Mouse (Mus musculus) stomach, embryonic 15.5 days (tissue): ENCODE data around the gene Cpne5. TPM values are rescaled to one million over a fixed set of nuclear protein-coding genes. Genes with fewer than 3 reads are reported as not detected.

Experiments used
- ATAC-seq: fragments of 200-750 bp; cut with Nextera tagmentation; 2 replicates; pipeline ENCODE4 v1.8.0; 2017; ENCODE audit warnings: low read depth, moderate number of reproducible peaks, moderate TSS enrichment; ENCODE audit not compliant: insufficient read depth, low FRiP score
- H3K27ac ChIP-seq: fragments of 300-500 bp; sonication (generic); 2 replicates; pipeline ENCODE4 v1.5.1; 2015; ENCODE audit warnings: mild to moderate bottlenecking, inconsistent platforms
- H3K27me3 ChIP-seq: fragments of 300-500 bp; sonication (generic); replicated peaks from 2 replicates; pipeline ENCODE4 v1.6.1; 2015; ENCODE audit warnings: inconsistent platforms
- H3K36me3 ChIP-seq: fragments of 300-500 bp; sonication (generic); 2 replicates; pipeline ENCODE4 v1.6.1; 2015; ENCODE audit warnings: inconsistent platforms
- H3K4me1 ChIP-seq: fragments of 300-500 bp; sonication (generic); 2 replicates; pipeline ENCODE4 v1.6.1; 2015; ENCODE audit warnings: inconsistent platforms
- H3K4me2 ChIP-seq: fragments of 300-500 bp; sonication (generic); 2 replicates; pipeline ENCODE4 v1.6.1; 2015; ENCODE audit warnings: mild to moderate bottlenecking, inconsistent platforms
- H3K4me3 ChIP-seq: fragments of 300-500 bp; sonication (generic); replicated peaks from 2 replicates; pipeline ENCODE4 v1.5.1; 2015; ENCODE audit warnings: inconsistent platforms
- H3K9ac ChIP-seq: fragments of 300-500 bp; sonication (generic); 2 replicates; pipeline ENCODE4 v1.6.1; 2015; ENCODE audit warnings: inconsistent platforms
- H3K9me3 ChIP-seq: fragments of 300-500 bp; sonication (generic); 2 replicates; pipeline ENCODE4 v1.6.1; 2016; ENCODE audit warnings: inconsistent platforms
- WGBS: fragments of 180-500 bp; shearing (Covaris S2); methylation state at CpG from one replicate; pipeline ENCODE4 v1.1.7; 2015; 5-methylcytosine and 5-hydroxymethylcytosine counted together
- polyA plus RNA-seq: library from polyadenylated mRNA; unstranded; fragments of >200 nt; fragmentation: Nextera tagmentation; extraction: Ambion mirVana; gene quantifications from 2 replicates; pipeline ENCODE4 v1.2.1, GENCODE M21; 2015

Cpne5 gene
- polyA plus RNA-seq, 1 experiment from 2014 or later: 10.3 TPM

GRCm38 (mm10) chr17:29164469-29165111 is 73.4 kb downstream of the Cpne5 start:
- peak; percentile 36; the same call in 1 of the 2 replicates for ATAC-seq
- H3K4me1 ChIP-seq: peaks cover 22% of the 10 kb centered on the region
- H3K9ac ChIP-seq: no peak overlapping the region
- H3K4me2 ChIP-seq: peak overlapping the region; percentile 6; the same call in 1 of the 2 replicates
- no peak overlapping the region for H3K4me3 ChIP-seq
- no peaks in the 10 kb centered on the region for H3K9me3 ChIP-seq
- 0 out of 2 replicates have a peak overlapping the region, but pooled peaks have one; percentile 72 for H3K27ac ChIP-seq
- no peaks in the 10 kb centered on the region for H3K36me3 ChIP-seq
- 15% methylated on average over 17 of the region's 17 CpGs for WGBS
- H3K27me3 ChIP-seq: no peaks in the 10 kb centered on the region

- WGBS: 95% methylated on average over 13 of the region's 13 CpGs
- H3K4me2 ChIP-seq: no peak overlapping the region
- no peak for ATAC-seq
- H3K27ac ChIP-seq: no peak overlapping the region
- H3K9me3 ChIP-seq: no peaks in the 10 kb centered on the region
- H3K27me3 ChIP-seq: no peaks in the 10 kb centered on the region
- H3K4me1 ChIP-seq: peaks cover 22% of the 10 kb centered on the region
- H3K9ac ChIP-seq: no peak overlapping the region
- H3K4me3 ChIP-seq: no peak overlapping the region
- H3K36me3 ChIP-seq: no peaks in the 10 kb centered on the region
Measured at GRCm38 (mm10) chr17:29162334-29162733, 75.6 kb downstream of the Cpne5 start.

GRCm38 (mm10) chr17:29159743-29160455 is 78.1 kb downstream of the Cpne5 start:
- WGBS: 82% methylated on average over 16 of the region's 16 CpGs

GRCm38 (mm10) chr17:29159320-29159719 is 78.6 kb downstream of the Cpne5 start:
- Histone ChIP-seq H3K4me1 (peaks cover 22% of the 10 kb centered on the region), H3K4me3 (no peak overlapping the region), H3K27me3 (no peaks in the 10 kb centered on the region), H3K9me3 (no peaks in the 10 kb centered on the region), H3K9ac (no peak overlapping the region), H3K4me2 (no peak overlapping the region), H3K36me3 (no peaks in the 10 kb centered on the region), H3K27ac (peak overlapping the region; percentile 35; the same call in 1 of the 2 replicates)
- ATAC-seq: no peak
- WGBS: 89% methylated on average over 5 of the region's 5 CpGs

More at GRCm38 (mm10) chr17:29159743-29160455, 78.1 kb downstream of the Cpne5 start:
- Histone ChIP-seq H3K36me3 (no peaks in the 10 kb centered on the region), H3K27ac (peak overlapping the region; percentile 35; the same call in 1 of the 2 replicates), H3K4me3 (no peak overlapping the region), H3K4me2 (no peak overlapping the region), H3K9me3 (no peaks in the 10 kb centered on the region), H3K4me1 (peaks cover 24% of the 10 kb centered on the region), H3K27me3 (no peaks in the 10 kb centered on the region), H3K9ac (no peak overlapping the region)
- ATAC-seq: no peak

- Histone ChIP-seq H3K9me3 (no peaks in the 10 kb centered on the region), H3K4me3 (no peak overlapping the region), H3K36me3 (no peaks in the 10 kb centered on the region), H3K9ac (no peak overlapping the region), H3K4me2 (no peak overlapping the region), H3K27ac (no peak overlapping the region), H3K27me3 (no peaks in the 10 kb centered on the region), H3K4me1 (peaks cover 20% of the 10 kb centered on the region; the same call in 1 of the 2 replicates)
- 93% methylated on average over 15 of the region's 15 CpGs for WGBS
- ATAC-seq: no peak
Measured at GRCm38 (mm10) chr17:29158899-29159298, 79.1 kb downstream of the Cpne5 start.

- Histone ChIP-seq H3K4me3 (no peak overlapping the region), H3K4me1 (peaks cover 20% of the 10 kb centered on the region; the same call in 1 of the 2 replicates), H3K27me3 (no peaks in the 10 kb centered on the region), H3K9me3 (no peaks in the 10 kb centered on the region), H3K27ac (peak overlapping the region; percentile 71; the same call in 1 of the 2 replicates), H3K4me2 (no peak overlapping the region), H3K36me3 (no peaks in the 10 kb centered on the region), H3K9ac (no peak overlapping the region)
- WGBS: 67% methylated on average over 8 of the region's 8 CpGs
- ATAC-seq: no peak
Measured at GRCm38 (mm10) chr17:29156866-29157265, 81.1 kb downstream of the Cpne5 start.

GRCm38 (mm10) chr17:29156396-29156795 is 81.6 kb downstream of the Cpne5 start:
- no peak overlapping the region for H3K9ac ChIP-seq
- WGBS: 77% methylated on average over 16 of the region's 16 CpGs
- H3K27me3 ChIP-seq: no peaks in the 10 kb centered on the region
- no peaks in the 10 kb centered on the region for H3K9me3 ChIP-seq
- no peak overlapping the region for H3K4me3 ChIP-seq
- H3K4me1 ChIP-seq: peaks cover 20% of the 10 kb centered on the region; the same call in 1 of the 2 replicates
- H3K27ac ChIP-seq: peak overlapping the region; percentile 71; the same call in 1 of the 2 replicates
- no peak overlapping the region for H3K4me2 ChIP-seq
- ATAC-seq: no peak
- H3K36me3 ChIP-seq: no peaks in the 10 kb centered on the region

- no peaks in the 10 kb centered on the region for H3K27me3 ChIP-seq
- 58% methylated on average over 12 of the region's 12 CpGs for WGBS
- H3K4me3 ChIP-seq: no peak overlapping the region
- no peak overlapping the region for H3K4me2 ChIP-seq
- H3K9me3 ChIP-seq: no peaks in the 10 kb centered on the region
- H3K36me3 ChIP-seq: no peaks in the 10 kb centered on the region
- H3K27ac ChIP-seq: peak overlapping the region; percentile 71; the same call in 1 of the 2 replicates
- H3K4me1 ChIP-seq: peaks cover 20% of the 10 kb centered on the region; the same call in 1 of the 2 replicates
- no peak overlapping the region for H3K9ac ChIP-seq
- ATAC-seq: peak; percentile 42; the same call in 1 of the 2 replicates
Measured at GRCm38 (mm10) chr17:29155355-29156135, 82.4 kb downstream of the Cpne5 start.

GRCm38 (mm10) chr17:29154247-29154646 is 83.7 kb downstream of the Cpne5 start:
- Histone ChIP-seq H3K9ac (no peak overlapping the region), H3K36me3 (no peaks in the 10 kb centered on the region), H3K27ac (no peak overlapping the region), H3K4me3 (no peak overlapping the region), H3K4me1 (peaks cover 20% of the 10 kb centered on the region; the same call in 1 of the 2 replicates), H3K27me3 (no peaks in the 10 kb centered on the region), H3K9me3 (no peaks in the 10 kb centered on the region), H3K4me2 (no peak overlapping the region)
- no peak for ATAC-seq
- 75% methylated on average over 13 of the region's 13 CpGs for WGBS

- ATAC-seq: no peak
- no peak overlapping the region for H3K4me2 ChIP-seq
- 62% methylated on average over 5 of the region's 5 CpGs for WGBS
- H3K4me3 ChIP-seq: no peak overlapping the region
- no peak overlapping the region for H3K27ac ChIP-seq
- no peaks in the 10 kb centered on the region for H3K9me3 ChIP-seq
- H3K4me1 ChIP-seq: peaks cover 25% of the 10 kb centered on the region
- no peak overlapping the region for H3K9ac ChIP-seq
- H3K27me3 ChIP-seq: no peaks in the 10 kb centered on the region
- no peaks in the 10 kb centered on the region for H3K36me3 ChIP-seq
Measured at GRCm38 (mm10) chr17:29152547-29152946, 85.4 kb downstream of the Cpne5 start.

GRCm38 (mm10) chr17:29149766-29150165 is 88.2 kb downstream of the Cpne5 start:
- H3K27me3 ChIP-seq: no peaks in the 10 kb centered on the region
- H3K9me3 ChIP-seq: no peaks in the 10 kb centered on the region
- H3K27ac ChIP-seq: no peak overlapping the region
- H3K4me3 ChIP-seq: no peak overlapping the region
- WGBS: 71% methylated on average over 7 of the region's 7 CpGs
- H3K36me3 ChIP-seq: no peaks in the 10 kb centered on the region
- H3K4me2 ChIP-seq: no peak overlapping the region
- peaks cover 9% of the 10 kb centered on the region; the same call in 1 of the 2 replicates for H3K4me1 ChIP-seq
- H3K9ac ChIP-seq: no peak overlapping the region
- ATAC-seq: no peak
